Mouse (Mus musculus) adrenal gland, postnatal 36 days (tissue): ENCODE measurements around the gene Dand5. TPM values are rescaled to one million over a fixed set of nuclear protein-coding genes. Genes with fewer than 3 reads are reported as not detected.

Experiments used
- DNase-seq, 2 experiments: peaks; one replicate each; pipeline ENCODE4 v3.0.0; 2021; ENCODE audit warnings: mixed read lengths in 1 of 2
- total RNA-seq, 2 experiments: library from RNA; stranded (reverse); gene quantifications; 2 replicates each; pipeline ENCODE4 v1.2.3; 2021

Gene Dand5
- total RNA-seq, 2 experiments from 2014 or later, result 9.1 to 10.0 TPM

DNA sequence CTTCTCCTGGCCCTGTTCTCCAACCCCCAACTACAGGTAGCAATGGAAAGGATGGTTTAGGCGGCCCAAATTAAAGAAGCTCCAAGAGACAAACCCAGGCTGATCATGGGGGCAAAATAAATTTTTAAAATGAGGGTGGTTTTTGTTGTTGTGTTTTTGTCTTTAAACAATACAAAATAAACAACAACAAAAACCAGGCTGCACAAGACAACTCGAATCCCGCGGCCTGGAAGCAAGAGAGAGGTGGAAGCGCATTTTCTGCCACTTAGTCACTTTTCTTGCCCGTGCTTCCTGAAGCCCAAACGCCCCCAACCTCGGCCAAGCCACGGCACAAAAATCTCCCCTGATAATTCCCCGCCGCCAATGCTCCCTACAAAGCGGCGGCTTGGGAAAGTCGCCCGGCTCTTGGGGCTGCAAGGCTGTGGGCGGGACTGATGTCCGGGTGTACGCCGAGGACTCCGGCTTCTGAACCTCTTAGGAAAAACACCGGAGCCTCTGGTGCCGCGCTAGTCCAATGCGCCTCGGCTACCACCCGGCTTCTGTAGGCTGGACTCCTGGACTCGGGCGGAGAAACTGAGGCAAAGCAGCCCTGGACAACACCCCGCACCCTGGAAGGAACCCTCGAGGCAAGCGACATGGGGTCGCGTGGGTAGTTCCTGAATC lies 38.6 kb downstream of the Dand5 start:
- peak; percentile 45 to 60 for DNase-seq

- no peak for DNase-seq
These were observed 39.3 kb downstream of the Dand5 start for GRCm38 (mm10) chr8:84783198-84783918.

DNA sequence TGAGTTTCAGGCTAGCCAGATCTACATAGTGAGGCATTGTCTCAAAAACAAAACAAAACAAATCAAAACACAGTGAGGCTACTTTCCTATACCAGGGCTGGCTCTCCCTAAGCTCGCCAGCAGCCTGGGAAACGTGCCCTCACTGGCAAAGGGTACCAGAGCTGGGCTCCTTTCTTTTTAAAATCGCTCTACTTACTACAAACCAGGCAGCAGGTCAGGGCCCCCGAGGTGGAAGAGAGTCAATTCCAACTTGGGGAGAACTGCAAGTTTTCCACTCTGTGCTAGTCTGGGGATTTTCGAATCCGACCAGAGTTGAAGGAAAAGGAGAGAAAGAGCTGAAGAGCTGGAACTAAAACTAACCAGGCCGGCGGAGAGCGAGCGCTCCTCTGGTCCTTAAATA lies 39.9 kb downstream of the Dand5 start:
- no peak for DNase-seq

- no peak for DNase-seq
These were observed 40.7 kb downstream of the Dand5 start for GRCm38 (mm10) chr8:84781686-84782505.

GRCm38 (mm10) chr8:84780949-84781680 lies 41.5 kb downstream of the Dand5 start:
- DNase-seq, result no peak

DNA sequence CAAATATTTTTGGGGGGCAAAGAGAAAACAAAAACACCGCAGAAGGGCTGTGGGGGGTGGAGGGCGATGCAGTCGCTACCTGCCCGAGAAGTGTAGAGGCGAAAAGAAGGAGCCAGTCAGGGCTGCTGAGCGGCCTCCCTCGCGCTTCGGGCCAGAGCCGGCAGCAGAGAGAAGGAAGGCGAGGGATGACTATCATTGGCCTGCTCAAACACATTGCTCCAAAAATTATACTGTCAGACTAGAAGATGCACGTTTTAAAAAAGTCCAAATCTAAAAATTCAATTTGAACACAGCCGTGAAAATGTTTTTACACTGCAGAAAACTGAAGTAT lies 42.4 kb downstream of the Dand5 start:
- no peak for DNase-seq

GRCm38 (mm10) chr8:84779519-84780224 lies 43.0 kb downstream of the Dand5 start:
- DNase-seq, result no peak

DNA sequence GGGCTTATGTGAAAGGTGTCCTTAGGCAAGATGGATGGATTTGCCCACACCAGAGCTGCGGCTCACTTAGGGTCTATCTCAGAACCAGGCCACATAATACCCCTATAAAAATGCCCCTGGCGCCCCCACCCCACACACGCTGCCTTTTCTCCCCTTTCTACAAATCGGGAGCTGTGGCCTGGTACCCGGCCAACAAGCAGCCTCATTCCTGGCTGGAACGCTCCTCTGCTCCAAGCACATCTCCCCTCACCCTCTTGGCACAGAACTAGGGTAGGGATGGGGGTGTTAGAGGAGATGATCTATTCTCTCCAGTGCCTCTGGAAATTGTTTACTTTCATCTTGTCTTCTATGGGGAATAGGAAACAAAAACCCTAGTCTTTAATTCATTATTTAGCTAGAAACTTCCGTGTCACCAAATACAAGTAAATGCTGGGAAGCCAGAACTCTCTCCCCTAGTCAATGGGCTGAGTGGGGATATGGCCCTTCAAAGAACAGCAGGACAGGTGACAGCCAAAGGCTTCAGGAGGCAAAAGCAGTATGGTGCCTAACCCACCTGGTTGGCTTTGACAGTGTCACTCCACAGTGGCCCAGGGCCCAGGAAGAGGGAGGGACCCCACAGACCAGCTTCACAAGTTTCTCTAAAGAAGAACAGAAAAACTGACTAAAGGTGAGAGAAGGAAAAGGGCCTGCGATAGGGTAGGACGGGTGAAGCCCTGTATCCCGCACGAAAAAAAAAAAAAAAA lies 43.8 kb downstream of the Dand5 start:
- no peak for DNase-seq

DNA sequence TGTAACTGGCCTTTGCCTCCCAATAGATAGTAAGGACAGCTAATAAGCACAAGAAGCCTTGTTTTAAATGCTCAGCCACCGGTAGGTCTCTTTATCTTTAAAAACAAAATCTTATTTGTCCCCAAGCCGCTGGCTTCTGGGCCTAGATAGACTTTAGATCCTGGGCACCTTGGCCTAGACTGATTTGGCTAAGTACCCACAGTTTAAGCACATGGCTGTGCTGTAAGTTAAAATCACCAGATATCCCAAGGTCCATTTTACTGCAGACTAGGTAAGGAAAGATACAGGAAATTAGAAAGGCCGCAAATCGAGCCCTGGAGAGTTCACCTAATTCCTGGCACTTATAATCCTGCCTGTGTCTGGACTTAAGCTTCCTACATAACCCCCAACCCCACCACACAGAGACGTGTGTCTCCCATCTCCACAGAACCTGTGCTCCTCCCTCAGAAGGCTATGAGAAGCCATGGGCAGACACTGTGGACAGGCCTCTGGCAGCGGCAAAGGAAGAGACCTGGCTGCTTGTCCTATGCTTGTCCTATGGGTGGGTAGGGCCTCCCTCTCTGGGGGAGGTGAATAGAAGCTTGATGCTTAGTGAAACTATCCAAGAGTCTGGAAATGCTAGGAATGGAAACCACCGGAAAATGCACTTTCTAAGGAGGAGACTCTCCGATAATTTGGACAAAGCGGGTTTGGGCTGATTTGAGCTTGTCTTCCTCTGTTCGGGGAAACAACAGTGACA lies 44.6 kb downstream of the Dand5 start:
- DNase-seq, result no peak

GRCm38 (mm10) chr8:84776569-84776968 lies 46.1 kb downstream of the Dand5 start:
- no peak for DNase-seq

GRCm38 (mm10) chr8:84775621-84776113 lies 47.0 kb downstream of the Dand5 start:
- no peak for DNase-seq

DNA sequence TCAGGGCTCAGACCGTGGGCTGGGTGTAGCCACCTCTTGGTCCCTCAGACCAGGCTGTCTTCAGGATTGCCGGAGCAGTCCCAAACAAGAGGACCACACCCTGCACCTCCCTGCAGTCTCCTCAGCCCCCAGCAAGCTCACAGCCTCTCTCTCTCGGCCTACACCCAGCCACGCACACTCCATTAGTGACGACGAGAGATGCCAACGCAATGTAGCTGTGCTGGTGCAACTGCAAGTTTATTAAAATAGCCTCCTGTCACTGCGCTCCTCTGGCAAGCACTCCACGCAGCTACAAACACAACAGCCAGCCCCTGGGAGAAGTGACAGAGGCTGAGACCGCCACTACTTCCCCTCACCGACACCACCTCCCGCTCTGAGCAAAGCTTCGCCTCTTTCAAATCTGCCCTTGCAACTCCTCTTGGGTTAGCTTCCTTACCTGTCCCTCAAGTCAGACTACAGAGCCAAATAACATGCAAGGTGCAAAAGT lies 47.5 kb downstream of the Dand5 start:
- no peak for DNase-seq

- DNase-seq, result peak; percentile 39 to 49
These were observed 48.1 kb downstream of the Dand5 start for GRCm38 (mm10) chr8:84774473-84774911.

DNA sequence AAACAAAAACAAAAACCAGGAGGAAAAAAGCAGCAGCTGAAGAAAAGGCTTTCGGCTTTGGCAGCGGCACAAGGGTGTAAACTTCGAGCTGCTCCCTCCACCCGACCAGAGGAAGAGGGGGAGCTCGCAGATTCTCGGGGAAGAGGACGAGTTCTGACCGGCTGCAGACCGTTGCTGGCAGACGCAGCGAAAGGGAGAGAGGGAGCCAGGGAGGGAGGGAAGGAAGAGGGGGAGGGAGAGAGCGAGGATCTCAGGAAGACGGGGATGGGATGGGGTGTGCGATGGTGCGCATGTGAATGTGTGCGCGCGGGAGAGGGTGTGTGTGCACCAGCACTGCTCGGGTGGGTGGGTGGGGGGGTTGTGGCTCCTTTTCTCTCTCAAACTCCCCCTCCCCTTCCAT lies 48.8 kb downstream of the Dand5 start:
- DNase-seq, result peak; percentile 61 to 66

DNA sequence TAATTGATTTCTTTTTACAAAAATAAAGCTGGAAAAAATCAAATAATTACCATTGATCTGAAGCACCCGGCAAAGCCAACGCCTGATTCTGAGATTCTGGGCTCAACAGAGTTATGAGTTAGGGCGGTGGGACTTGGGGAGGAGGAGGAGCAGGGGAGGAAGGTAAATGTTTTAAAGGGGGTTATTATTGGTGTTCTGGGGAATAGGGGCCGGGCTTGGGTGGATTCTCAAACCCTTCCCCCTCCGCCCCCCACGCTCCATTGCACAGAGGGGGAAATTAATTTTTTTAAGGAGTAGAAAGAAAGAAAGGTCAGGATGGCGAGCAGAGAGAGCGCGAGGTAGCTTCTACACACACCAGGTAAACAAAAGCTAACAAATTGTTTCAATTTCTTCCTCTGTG lies 49.3 kb downstream of the Dand5 start:
- DNase-seq, result no peak

GRCm38 (mm10) chr8:84772628-84773027 lies 50.0 kb downstream of the Dand5 start:
- no peak for DNase-seq

DNA sequence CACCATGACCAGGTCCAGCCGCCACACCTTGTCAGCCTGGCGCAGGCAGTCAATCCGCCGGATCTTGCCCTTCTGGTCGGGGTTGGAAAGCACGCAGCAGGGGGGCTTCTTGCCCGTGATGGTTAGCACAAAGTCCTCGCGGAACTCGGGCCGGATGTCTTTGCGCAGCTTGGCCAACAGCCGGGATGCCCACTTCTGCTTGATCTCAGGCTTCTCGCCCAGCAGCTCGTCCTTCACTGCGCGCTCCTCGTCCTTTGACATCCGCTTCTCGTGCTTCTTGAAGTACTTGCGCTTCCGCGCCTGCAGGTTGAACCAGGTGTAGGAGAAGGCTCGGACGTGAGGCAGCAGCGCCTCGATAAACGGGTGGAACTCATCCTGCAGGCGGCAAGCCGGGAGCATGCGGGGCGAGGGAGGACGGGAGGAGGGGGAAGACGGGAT lies 50.7 kb downstream of the Dand5 start:
- DNase-seq, result no peak

- no peak for DNase-seq
These were observed 51.5 kb downstream of the Dand5 start for GRCm38 (mm10) chr8:84771000-84771687.
